Mouse (Mus musculus) midbrain, embryonic 13.5 days (tissue): ENCODE measurements around the gene Rassf2. TPM values are rescaled to one million over a fixed set of nuclear protein-coding genes. Genes with fewer than 3 reads are reported as not detected.

Experiments
- ATAC-seq: fragments of 200-750 bp; cut with Nextera tagmentation; 2 replicates; pipeline ENCODE4 v1.8.0; 2017; ENCODE audit warnings: mild to moderate bottlenecking, moderate TSS enrichment, moderate library complexity
- H3K27ac ChIP-seq: fragments of 300-500 bp; sonication (generic); 2 replicates; pipeline ENCODE4 v1.5.1; 2015; ENCODE audit warnings: inconsistent platforms, mild to moderate bottlenecking, moderate library complexity
- H3K27me3 ChIP-seq: fragments of 300-500 bp; sonication (generic); 2 replicates; pipeline ENCODE4 v1.6.1; 2015; ENCODE audit warnings: mild to moderate bottlenecking, inconsistent platforms
- H3K36me3 ChIP-seq: fragments of 300-500 bp; sonication (generic); 2 replicates; pipeline ENCODE4 v1.6.1; 2015; ENCODE audit warnings: mild to moderate bottlenecking, inconsistent platforms
- H3K4me1 ChIP-seq: fragments of 300-500 bp; sonication (generic); replicated peaks from 2 replicates; pipeline ENCODE4 v1.6.1; 2015; ENCODE audit warnings: inconsistent platforms
- H3K4me2 ChIP-seq: fragments of 300-500 bp; sonication (generic); replicated peaks from 2 replicates; pipeline ENCODE4 v1.6.1; 2015; ENCODE audit warnings: moderate library complexity, mild to moderate bottlenecking, inconsistent platforms
- H3K4me3 ChIP-seq: fragments of 300-500 bp; sonication (generic); replicated peaks from 2 replicates; pipeline ENCODE4 v1.5.1; 2015; ENCODE audit warnings: mild to moderate bottlenecking, inconsistent platforms
- H3K9ac ChIP-seq: fragments of 300-500 bp; sonication (generic); replicated peaks from 2 replicates; pipeline ENCODE4 v1.6.1; 2015; ENCODE audit warnings: mild to moderate bottlenecking, inconsistent platforms
- H3K9me3 ChIP-seq: fragments of 300-500 bp; sonication (generic); 2 replicates; pipeline ENCODE4 v1.6.1; 2016; ENCODE audit warnings: mild to moderate bottlenecking, inconsistent platforms
- WGBS: fragments of 180-500 bp; shearing (Covaris S2); methylation state at CpG from one replicate; pipeline ENCODE4 v1.1.7; 2015; 5-methylcytosine and 5-hydroxymethylcytosine counted together
- polyA plus RNA-seq: library from polyadenylated mRNA; unstranded; fragments of >200 nt; fragmentation: Nextera tagmentation; extraction: Ambion mirVana; gene quantifications from 2 replicates; pipeline ENCODE4 v1.2.1, GENCODE M21; 2015

Rassf2 gene
- polyA plus RNA-seq, 1 experiment from 2014 or later, result 28.0 TPM

DNA sequence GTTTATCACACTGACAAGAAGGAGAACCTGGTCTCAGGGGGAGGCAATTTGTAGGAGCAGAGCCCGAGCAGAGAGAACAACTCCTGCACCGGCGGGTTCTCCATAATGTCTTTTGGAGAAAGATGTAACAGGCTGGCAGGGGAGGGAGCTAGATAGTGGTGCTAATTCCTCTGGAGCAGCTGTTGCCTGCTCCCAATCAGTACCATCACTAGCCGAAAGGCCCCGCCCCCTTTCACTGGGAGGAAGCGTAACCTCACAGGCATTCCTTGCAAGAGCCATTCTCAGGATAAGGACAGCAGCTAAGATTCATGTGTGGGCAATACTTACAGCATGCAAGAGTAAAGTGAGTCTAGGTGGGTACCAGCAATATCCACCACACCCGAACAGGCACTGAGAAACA, 12.4 kb downstream of the Rassf2 start:
- H3K4me1 ChIP-seq, result no peaks in the 10 kb centered on the region
- H3K36me3 ChIP-seq, result no peaks in the 10 kb centered on the region
- no peak overlapping the region for H3K4me3 ChIP-seq
- no peak overlapping the region for H3K9ac ChIP-seq
- 73% methylated on average over 7 of the region's 7 CpGs for WGBS
- H3K4me2 ChIP-seq, result no peak overlapping the region
- ATAC-seq, result no peak
- H3K9me3 ChIP-seq, result no peaks in the 10 kb centered on the region
- no peaks in the 10 kb centered on the region for H3K27me3 ChIP-seq
- no peak overlapping the region for H3K27ac ChIP-seq

GRCm38 (mm10) chr2:132016034-132016433, 14.0 kb downstream of the Rassf2 start:
- Histone ChIP-seq H3K27me3 (no peaks in the 10 kb centered on the region), H3K9me3 (no peaks in the 10 kb centered on the region), H3K36me3 (peaks cover 15% of the 10 kb centered on the region), H3K4me3 (no peak overlapping the region), H3K27ac (no peak overlapping the region), H3K9ac (no peak overlapping the region), H3K4me2 (no peak overlapping the region), H3K4me1 (no peaks in the 10 kb centered on the region)
- WGBS, result 80% methylated on average over 1 of the region's 1 CpGs
- ATAC-seq, result no peak

GRCm38 (mm10) chr2:132013152-132013551, 16.9 kb downstream of the Rassf2 start:
- no peak overlapping the region for H3K4me3 ChIP-seq
- H3K4me1 ChIP-seq, result no peaks in the 10 kb centered on the region
- WGBS, result 96% methylated on average over 4 of the region's 4 CpGs
- no peak overlapping the region for H3K9ac ChIP-seq
- no peak overlapping the region for H3K4me2 ChIP-seq
- peaks cover 42% of the 10 kb centered on the region for H3K36me3 ChIP-seq
- H3K27ac ChIP-seq, result no peak overlapping the region
- H3K27me3 ChIP-seq, result no peaks in the 10 kb centered on the region
- no peak for ATAC-seq
- H3K9me3 ChIP-seq, result no peaks in the 10 kb centered on the region

GRCm38 (mm10) chr2:132010781-132011180, 19.3 kb downstream of the Rassf2 start:
- Histone ChIP-seq H3K27me3 (no peaks in the 10 kb centered on the region), H3K27ac (no peak overlapping the region), H3K4me1 (no peaks in the 10 kb centered on the region), H3K4me3 (no peak overlapping the region), H3K4me2 (no peak overlapping the region), H3K9ac (no peak overlapping the region), H3K9me3 (no peaks in the 10 kb centered on the region), H3K36me3 (peaks cover 59% of the 10 kb centered on the region)
- no peak for ATAC-seq
- 96% methylated on average over 2 of the region's 2 CpGs for WGBS

GRCm38 (mm10) chr2:132008186-132008585, 21.9 kb downstream of the Rassf2 start:
- Histone ChIP-seq H3K9me3 (no peaks in the 10 kb centered on the region), H3K36me3 (peaks cover 85% of the 10 kb centered on the region), H3K4me1 (no peaks in the 10 kb centered on the region), H3K4me2 (no peak overlapping the region), H3K27me3 (no peaks in the 10 kb centered on the region), H3K27ac (no peak overlapping the region), H3K9ac (no peak overlapping the region), H3K4me3 (no peak overlapping the region)
- 82% methylated on average over 4 of the region's 4 CpGs for WGBS
- ATAC-seq, result no peak

- Histone ChIP-seq H3K9ac (no peak overlapping the region), H3K4me1 (no peaks in the 10 kb centered on the region), H3K4me2 (no peak overlapping the region), H3K36me3 (peaks cover 90% of the 10 kb centered on the region), H3K27me3 (no peaks in the 10 kb centered on the region), H3K4me3 (no peak overlapping the region), H3K27ac (no peak overlapping the region), H3K9me3 (no peaks in the 10 kb centered on the region)
- ATAC-seq, result no peak
- 50% methylated on average over 6 of the region's 6 CpGs for WGBS
These were observed 22.6 kb downstream of the Rassf2 start for GRCm38 (mm10) chr2:132007475-132007819.

DNA sequence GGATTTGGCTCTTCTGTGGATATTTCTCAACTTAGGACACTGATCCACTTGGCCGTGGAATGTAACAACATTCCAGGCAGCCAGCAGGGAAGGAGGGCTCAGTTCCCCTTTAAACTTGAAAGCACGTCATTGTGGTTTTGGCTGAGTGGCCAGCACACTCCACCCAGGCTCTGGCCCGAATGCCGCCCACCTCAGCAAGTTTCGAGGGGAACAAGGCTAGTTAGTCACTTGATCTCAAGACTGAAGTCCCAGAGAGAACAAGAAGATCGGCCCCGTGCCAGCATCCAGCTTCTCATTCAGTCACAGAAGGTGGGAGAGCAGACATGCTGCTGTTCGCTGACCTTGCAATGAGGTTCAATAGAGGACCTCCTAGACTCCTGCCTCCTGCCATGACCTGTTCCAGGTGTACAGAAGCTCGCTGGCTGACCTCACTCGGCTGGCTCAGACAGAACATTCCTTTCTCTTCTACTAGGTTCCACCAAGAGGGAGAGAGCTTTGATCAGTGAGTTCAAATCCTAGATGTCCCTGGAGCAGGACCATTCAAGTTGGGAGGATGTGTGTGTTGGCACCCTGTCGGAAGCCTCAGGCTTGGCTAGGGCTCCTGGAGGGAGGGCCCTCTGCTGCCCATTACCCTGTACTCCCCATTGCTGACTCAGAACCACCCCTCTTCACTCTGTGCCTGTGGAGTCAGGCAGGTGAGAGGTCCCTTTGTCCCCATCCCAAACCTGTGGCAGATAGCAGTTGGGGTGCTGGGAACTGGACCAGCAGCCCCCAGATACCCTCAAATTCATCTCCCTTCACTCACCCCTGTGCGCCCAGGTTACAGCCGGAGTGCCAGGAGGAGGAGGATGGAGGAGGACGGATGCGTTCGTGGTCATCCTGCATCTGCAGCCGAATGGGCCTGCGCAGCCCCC, 23.2 kb downstream of the Rassf2 start:
- H3K4me1 ChIP-seq, result no peaks in the 10 kb centered on the region
- H3K27ac ChIP-seq, result no peak overlapping the region
- no peaks in the 10 kb centered on the region for H3K9me3 ChIP-seq
- no peak overlapping the region for H3K4me2 ChIP-seq
- no peaks in the 10 kb centered on the region for H3K27me3 ChIP-seq
- no peak overlapping the region for H3K4me3 ChIP-seq
- peaks cover 90% of the 10 kb centered on the region for H3K36me3 ChIP-seq
- 89% methylated on average over 18 of the region's 18 CpGs for WGBS
- no peak overlapping the region for H3K9ac ChIP-seq
- ATAC-seq, result no peak

DNA sequence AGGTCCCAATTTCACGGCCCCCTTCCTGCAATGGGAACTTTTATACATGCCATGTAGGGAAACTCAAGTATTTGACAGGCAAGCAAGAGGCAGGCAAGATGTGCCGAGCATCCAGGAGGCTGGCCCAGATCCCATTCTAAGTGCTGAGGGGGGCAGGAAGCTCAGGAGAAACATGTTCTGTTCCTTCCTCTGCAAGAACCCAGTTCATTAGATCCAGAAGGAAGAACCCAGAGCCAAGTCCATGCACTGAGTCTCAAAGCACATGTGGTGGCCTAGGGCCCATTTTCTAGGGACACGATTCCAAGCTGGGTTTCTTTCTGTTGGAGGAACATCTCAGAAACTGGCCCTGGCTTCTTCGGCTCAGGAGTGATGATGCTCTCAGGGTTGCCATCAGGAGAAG, 24.6 kb downstream of the Rassf2 start:
- Histone ChIP-seq H3K4me3 (no peak overlapping the region), H3K4me2 (no peak overlapping the region), H3K27ac (no peak overlapping the region), H3K9ac (no peak overlapping the region), H3K9me3 (no peaks in the 10 kb centered on the region), H3K4me1 (no peaks in the 10 kb centered on the region), H3K27me3 (no peaks in the 10 kb centered on the region), H3K36me3 (peaks cover 87% of the 10 kb centered on the region)
- ATAC-seq, result no peak
- 89% methylated on average over 4 of the region's 4 CpGs for WGBS

GRCm38 (mm10) chr2:132004495-132005136, 25.4 kb downstream of the Rassf2 start:
- Histone ChIP-seq H3K9ac (no peak overlapping the region), H3K36me3 (peaks cover 87% of the 10 kb centered on the region), H3K4me2 (no peak overlapping the region), H3K4me1 (no peaks in the 10 kb centered on the region), H3K9me3 (no peaks in the 10 kb centered on the region), H3K27me3 (no peaks in the 10 kb centered on the region), H3K27ac (no peak overlapping the region), H3K4me3 (no peak overlapping the region)
- WGBS, result 85% methylated on average over 9 of the region's 9 CpGs
- ATAC-seq, result no peak

- H3K9me3 ChIP-seq, result no peaks in the 10 kb centered on the region
- no peak overlapping the region for H3K9ac ChIP-seq
- no peaks in the 10 kb centered on the region for H3K27me3 ChIP-seq
- H3K4me3 ChIP-seq, result no peak overlapping the region
- no peak overlapping the region for H3K4me2 ChIP-seq
- H3K36me3 ChIP-seq, result peaks cover 86% of the 10 kb centered on the region
- H3K4me1 ChIP-seq, result no peaks in the 10 kb centered on the region
- ATAC-seq, result no peak
- 86% methylated on average over 5 of the region's 5 CpGs for WGBS
- no peak overlapping the region for H3K27ac ChIP-seq
These were observed 26.1 kb downstream of the Rassf2 start for GRCm38 (mm10) chr2:132003916-132004315.

GRCm38 (mm10) chr2:132001696-132002334, 28.2 kb downstream of the Rassf2 start:
- Histone ChIP-seq H3K27ac (no peak overlapping the region), H3K9me3 (no peaks in the 10 kb centered on the region), H3K4me3 (no peak overlapping the region), H3K4me2 (no peak overlapping the region), H3K27me3 (no peaks in the 10 kb centered on the region), H3K9ac (no peak overlapping the region), H3K4me1 (no peaks in the 10 kb centered on the region), H3K36me3 (peaks cover 91% of the 10 kb centered on the region)
- WGBS, result 93% methylated on average over 13 of the region's 13 CpGs
- no peak for ATAC-seq

GRCm38 (mm10) chr2:131997356-131997755, 32.7 kb downstream of the Rassf2 start:
- Histone ChIP-seq H3K27ac (no peak overlapping the region), H3K4me3 (no peak overlapping the region), H3K4me2 (no peak overlapping the region), H3K4me1 (peaks cover 7% of the 10 kb centered on the region), H3K9ac (no peak overlapping the region), H3K27me3 (no peaks in the 10 kb centered on the region), H3K9me3 (no peaks in the 10 kb centered on the region), H3K36me3 (peaks cover 77% of the 10 kb centered on the region)
- 55% methylated on average over 5 of the region's 5 CpGs for WGBS
- no peak for ATAC-seq
